Mouse (Mus musculus) kidney, adult 9 months (tissue): ENCODE measurements around the gene Pcgf2.
"Not testable (repeated sequence)": the region's sequence is repeated elsewhere in the genome, so short reads cannot be mapped to it uniquely, and the experiment has no call there.

Source experiments
- DNase-seq: peaks from one replicate; pipeline ENCODE4 v3.0.0; 2022

Gene Pcgf2

GRCm38 (mm10) chr11:97648541-97648940, 51.8 kb downstream of the Pcgf2 start:
- DNase-seq = not testable (repeated sequence)

GRCm38 (mm10) chr11:97644834-97645233, 55.5 kb downstream of the Pcgf2 start:
- peak; percentile 84 for DNase-seq

- DNase-seq = no peak
Measured at GRCm38 (mm10) chr11:97643380-97644055, 56.8 kb downstream of the Pcgf2 start.

GRCm38 (mm10) chr11:97642746-97643145, 57.6 kb downstream of the Pcgf2 start:
- DNase-seq = no peak

GRCm38 (mm10) chr11:97641668-97642067, 58.6 kb downstream of the Pcgf2 start:
- no peak for DNase-seq
